Mouse (Mus musculus) urinary bladder, postnatal 14 days (tissue): ENCODE measurements around the gene Dis3l2.

Experiments used
- DNase-seq: peaks from one replicate; pipeline ENCODE4 v3.0.0; 2021; ENCODE audit warnings: low spot score

Gene Dis3l2

DNA sequence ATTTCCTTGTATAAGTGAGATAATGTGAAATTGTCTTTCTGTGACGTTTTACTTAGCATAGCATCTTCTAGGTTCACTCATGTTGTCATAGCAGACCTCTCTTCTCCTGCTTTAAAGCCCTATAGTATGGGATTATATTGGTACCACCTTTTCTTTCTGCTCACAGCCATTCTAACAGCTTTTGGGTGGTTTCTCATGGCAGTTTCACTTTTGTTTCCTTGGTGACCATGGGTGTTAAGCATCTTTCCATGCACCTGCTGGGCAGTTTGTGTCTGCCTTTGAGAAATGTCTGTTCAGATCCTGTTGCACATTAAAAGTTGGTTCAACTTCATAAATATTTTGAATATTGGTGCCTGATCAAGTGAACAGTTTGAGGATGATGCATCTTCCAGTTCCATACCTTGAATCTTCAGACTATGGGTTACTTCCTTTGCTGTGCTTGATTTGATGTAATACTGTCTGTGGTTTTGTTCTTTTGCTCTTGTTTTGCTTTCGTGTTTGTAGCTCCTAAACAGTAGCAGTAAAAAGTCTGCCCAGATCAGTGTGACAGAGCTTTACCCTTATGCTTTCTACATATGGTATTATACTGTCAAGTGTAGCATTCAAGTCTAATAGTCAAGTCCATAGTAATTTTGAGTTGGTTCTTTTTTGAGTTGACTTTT lies 29.7 kb downstream of the Dis3l2 start:
- DNase-seq = no peak

- DNase-seq = no peak
Measured at GRCm38 (mm10) chr1:86736414-86736813, 32.8 kb downstream of the Dis3l2 start.

DNA sequence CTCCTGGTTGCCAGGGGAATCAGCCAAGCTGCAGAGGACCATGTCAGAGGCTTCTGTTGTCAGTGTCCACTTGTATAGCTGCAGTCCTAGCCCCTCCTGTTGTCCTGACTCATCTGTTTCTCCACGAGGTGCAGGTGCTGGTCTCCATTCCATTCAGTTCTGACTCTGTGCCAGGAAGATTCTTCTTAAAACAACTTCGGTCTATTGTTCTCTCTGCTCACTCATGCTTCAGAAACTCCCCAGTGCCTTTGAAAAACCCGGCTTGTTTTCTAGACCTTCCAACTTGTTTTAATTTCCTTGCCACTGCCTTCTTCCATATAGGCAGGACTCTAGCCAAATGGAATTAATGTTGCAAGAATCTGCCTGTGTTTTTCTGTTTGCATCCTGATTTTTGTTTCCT lies 39.3 kb downstream of the Dis3l2 start:
- no peak for DNase-seq

DNA sequence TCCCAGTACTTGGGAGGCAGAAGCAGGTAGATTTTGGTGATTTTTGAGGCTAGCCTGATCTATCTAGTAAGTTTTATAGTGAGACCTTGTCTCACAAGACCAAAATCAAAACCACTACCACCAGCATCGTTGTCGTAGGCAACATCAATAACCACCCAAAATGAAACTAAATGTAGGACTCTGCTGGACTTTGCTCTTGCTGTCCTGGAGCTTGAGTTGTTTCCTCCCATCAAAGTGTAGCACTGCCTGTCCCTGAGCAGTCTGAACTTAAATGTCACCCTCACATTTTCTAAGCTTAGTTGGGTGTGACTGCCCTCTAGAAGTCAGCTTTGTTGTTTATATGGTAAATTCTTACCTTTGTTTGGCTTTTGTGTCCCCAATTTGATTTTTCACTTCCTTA lies 43.4 kb downstream of the Dis3l2 start:
- no peak for DNase-seq

DNA sequence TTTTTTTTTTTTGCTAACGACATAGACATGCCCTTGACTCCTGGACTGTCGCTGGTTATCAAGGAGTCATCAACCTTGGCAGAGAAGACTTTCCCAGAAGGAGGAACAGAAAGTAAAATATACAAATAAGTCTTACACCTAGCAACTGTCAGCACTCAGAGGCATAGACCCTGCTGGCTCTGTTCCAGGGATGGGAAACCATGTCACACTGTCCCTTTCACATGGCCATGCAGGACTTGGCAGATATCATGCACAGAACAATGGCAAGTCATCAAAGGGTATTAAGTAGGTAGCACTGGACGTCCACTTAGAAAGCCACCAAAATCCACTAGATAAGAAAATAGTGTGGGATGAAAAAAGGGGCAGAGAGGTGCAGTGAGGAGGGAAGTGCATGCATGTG lies 46.5 kb downstream of the Dis3l2 start:
- DNase-seq = no peak

GRCm38 (mm10) chr1:86753416-86753815 lies 49.8 kb downstream of the Dis3l2 start:
- DNase-seq = no peak

DNA sequence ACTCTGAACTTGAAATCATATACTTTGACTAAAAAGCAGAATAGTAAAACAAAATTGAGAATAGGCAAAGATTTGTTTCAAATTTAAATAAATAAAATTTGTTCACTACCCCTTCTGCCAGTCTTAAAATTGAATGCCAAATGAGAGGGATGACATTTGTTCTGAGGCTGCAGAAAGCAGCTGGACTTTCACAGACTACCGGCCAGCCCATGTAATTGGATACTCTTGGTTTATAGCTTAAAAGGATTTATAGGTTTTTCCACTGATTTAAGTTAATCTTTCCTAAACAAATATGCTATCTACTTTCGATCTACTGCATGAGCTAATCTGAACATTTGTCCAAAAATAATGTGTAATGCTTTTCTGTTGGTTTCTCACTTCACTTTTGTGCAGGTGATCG lies 50.7 kb downstream of the Dis3l2 start:
- DNase-seq = no peak

- no peak for DNase-seq
Measured at GRCm38 (mm10) chr1:86758091-86758490, 54.5 kb downstream of the Dis3l2 start.

DNA sequence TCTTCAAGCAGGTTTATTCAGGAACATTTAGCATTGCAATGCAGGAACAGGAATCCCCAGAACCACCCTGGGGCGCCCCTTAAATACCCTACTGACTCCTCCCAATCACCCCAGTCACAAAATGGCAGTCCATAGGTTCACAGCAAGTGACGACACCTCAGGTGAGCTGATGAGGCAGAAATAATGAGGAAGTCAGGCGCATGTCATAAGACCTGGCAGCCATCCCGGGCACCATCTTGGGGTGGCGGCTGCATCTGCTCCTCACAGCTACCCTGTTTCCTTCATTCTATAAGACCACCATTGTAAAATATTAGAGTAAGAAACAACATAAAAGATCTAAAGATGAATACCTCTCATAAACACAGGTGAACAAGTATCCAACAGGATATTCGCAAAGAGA lies 58.6 kb downstream of the Dis3l2 start:
- no peak for DNase-seq

DNA sequence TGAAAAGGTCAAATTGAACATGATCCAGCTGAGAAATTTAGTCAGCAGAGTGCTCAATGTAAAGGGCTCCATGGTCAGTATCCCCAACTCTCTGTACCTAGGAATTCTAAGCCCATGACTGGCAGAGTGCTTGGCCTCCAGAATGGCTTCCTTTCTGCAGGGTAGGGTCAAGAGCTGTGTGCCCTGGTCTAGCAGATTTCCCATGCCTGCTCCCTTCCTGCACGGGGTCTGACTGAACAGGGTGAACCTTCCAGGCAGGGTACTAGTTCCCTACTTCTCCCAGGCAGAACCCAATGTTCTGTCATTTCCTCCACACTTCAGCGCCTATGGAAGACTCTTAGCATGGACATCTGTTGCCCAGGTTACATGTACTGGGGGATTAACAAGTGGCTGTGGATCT lies 97.6 kb downstream of the Dis3l2 start:
- DNase-seq = no peak

DNA sequence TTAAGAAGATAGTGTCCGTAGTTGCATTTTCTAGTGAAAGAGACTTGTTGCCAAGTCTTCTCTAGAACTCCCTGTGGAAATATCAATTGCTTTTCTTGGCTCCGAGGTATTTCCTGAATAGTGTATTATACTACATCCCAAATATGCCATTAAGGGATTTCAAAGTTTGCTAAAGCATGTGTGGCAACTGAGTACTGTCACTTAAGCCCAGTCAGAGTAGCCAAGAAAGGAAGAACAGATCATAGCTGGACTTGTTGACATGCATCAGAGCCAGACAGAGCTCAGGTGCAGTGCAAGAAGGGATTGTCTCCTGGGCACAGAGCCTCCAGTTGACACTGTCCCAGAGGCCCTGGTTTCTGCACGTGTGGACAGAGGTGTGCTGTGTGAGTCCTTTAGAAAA lies 108.1 kb downstream of the Dis3l2 start:
- no peak for DNase-seq

DNA sequence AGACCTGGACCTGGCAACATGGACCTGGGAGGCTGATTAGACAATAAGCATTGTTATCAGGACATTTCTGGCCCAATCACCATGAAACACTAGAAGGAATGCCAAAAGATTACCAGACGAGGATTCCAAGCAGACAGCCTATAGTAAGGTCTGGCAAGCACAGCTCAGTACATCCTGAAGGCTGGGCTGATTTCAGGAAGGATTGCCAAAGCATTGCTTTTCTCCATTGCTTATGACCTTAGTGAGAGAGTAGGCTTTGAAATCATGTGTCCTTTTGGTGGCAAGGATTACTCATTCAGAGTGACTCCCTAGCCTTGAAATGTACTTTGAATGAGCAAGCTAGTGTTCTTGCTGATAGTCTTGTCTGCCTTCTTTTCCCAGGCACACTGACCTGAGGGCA lies 118.7 kb downstream of the Dis3l2 start:
- no peak for DNase-seq

GRCm38 (mm10) chr1:86834351-86834987 lies 130.9 kb downstream of the Dis3l2 start:
- DNase-seq = no peak

DNA sequence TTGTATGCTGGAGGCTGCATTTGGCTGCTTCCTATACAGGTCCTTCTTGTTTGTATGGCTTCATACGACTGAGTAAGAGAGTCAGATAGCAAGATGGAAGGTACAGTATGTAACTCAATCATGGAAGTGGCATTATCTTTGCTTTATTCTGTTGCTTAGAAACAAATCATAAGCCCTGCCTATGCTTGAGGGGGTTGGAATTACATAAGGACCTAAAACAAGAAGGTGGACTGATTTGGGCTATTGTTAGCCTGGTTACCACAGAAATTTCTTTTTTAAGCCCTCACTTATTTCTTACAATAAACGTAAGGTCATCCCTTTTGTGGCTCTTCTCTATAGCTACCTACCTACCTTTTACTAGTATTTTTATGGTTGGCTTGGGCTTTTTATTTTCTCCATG lies 131.4 kb downstream of the Dis3l2 start:
- no peak for DNase-seq

- no peak for DNase-seq
Measured at GRCm38 (mm10) chr1:86850754-86851153, 147.1 kb downstream of the Dis3l2 start.

GRCm38 (mm10) chr1:86858876-86859275 lies 155.3 kb downstream of the Dis3l2 start:
- no peak for DNase-seq

DNA sequence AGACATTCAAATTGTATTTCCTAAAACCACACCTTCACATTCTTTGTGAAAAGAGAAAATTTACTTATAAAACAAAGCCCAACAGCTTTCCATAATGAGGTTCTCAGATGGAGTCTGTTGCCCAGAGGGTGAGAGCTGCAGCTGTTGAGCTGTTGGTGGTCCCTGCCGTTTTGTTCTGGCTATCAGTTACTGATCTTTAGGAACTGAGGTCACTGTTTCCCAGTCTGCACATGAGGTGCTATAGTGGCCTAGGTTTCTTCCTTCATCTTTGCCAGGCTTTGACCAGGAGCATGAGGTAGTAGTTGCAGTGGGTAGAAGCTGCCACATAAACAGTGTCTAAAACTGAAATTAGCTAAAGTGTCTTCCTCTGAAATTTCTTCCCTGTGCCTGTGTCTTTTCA lies 155.8 kb downstream of the Dis3l2 start:
- no peak for DNase-seq

- DNase-seq = no peak
Measured at GRCm38 (mm10) chr1:86873745-86874144, 170.1 kb downstream of the Dis3l2 start.

- no peak for DNase-seq
Measured at GRCm38 (mm10) chr1:86878743-86879142, 175.1 kb downstream of the Dis3l2 start.

GRCm38 (mm10) chr1:86879547-86879946 lies 175.9 kb downstream of the Dis3l2 start:
- DNase-seq = no peak

- DNase-seq = no peak
Measured at GRCm38 (mm10) chr1:86887060-86887459, 183.5 kb downstream of the Dis3l2 start.

DNA sequence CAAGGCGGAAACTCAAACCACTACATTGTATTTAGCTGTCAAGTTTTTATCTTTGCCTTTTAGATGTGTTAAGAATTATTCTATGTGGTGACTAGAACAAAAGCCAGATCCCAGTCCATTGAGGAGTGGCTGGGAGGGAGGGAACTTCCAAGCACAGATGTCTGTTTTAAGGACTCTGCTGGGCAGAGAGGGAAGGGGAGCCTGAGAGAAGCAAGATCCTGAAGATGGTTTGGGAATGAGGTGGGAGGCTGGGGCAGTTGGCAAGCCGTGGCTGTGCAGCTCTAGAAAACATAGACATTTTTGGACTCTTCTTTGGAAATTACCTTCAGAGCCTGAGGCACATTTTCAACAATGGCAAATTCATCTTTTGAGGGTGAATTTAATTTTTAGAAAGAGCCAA lies 208.9 kb downstream of the Dis3l2 start:
- no peak for DNase-seq

DNA sequence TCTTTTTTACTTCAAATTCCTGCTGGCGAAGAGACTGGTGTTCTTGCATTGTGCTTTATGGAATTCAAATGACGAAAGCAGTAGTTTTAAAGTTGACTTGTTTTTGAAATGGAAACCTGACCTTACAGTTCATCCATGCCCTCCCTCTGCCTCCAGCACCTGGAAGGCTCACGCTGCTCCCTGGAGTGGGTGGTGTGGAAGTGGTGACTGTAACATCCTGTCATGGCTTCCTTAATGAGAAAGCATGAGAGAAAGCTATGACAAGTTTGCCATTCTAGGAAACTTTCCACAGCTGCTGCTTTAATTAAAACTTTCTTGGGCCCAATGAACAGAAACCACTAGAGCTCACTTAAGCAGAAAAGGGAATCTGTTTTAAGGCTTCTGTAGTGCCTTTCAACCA lies 210.3 kb downstream of the Dis3l2 start:
- no peak for DNase-seq

GRCm38 (mm10) chr1:86914697-86915096 lies 211.1 kb downstream of the Dis3l2 start:
- no peak for DNase-seq
